Mouse (Mus musculus): ENCODE results near the gene B4gat1.

B4gat1 gene

GRCm38 (mm10) chr19:5058801-5059771, 20.5 kb downstream of the B4gat1 start:
- no peak for DNase-seq (ENCODE audit: low spot score)

- DNase-seq (ENCODE audit: low spot score) = no peak
Observed at GRCm38 (mm10) chr19:5060365-5061330, 22.0 kb downstream of the B4gat1 start.

- no peak for DNase-seq (ENCODE audit: low spot score)
Observed at GRCm38 (mm10) chr19:5062041-5062440, 23.4 kb downstream of the B4gat1 start.

- DNase-seq (ENCODE audit: low spot score) = no peak
Observed at GRCm38 (mm10) chr19:5062446-5062845, 23.8 kb downstream of the B4gat1 start.

- DNase-seq (ENCODE audit: low spot score) = peak; percentile 52
Observed at GRCm38 (mm10) chr19:5065104-5065503, 26.5 kb downstream of the B4gat1 start.

- DNase-seq (ENCODE audit: low spot score) = no peak
Observed at GRCm38 (mm10) chr19:5067040-5067799, 28.6 kb downstream of the B4gat1 start.

- peak; percentile 56 for DNase-seq (ENCODE audit: low spot score)
Observed at GRCm38 (mm10) chr19:5067867-5068569, 29.4 kb downstream of the B4gat1 start, which contains the start of gene Cd248. TSS of gene Cd248 (plus strand) at chr19:5068078.

GRCm38 (mm10) chr19:5068570-5069234, 30.1 kb downstream of the B4gat1 start:
- peak; percentile 67 for DNase-seq (ENCODE audit: low spot score)

GRCm38 (mm10) chr19:5069486-5069885, 30.9 kb downstream of the B4gat1 start:
- no peak for DNase-seq (ENCODE audit: low spot score)

- no peak for DNase-seq (ENCODE audit: low spot score)
Observed at GRCm38 (mm10) chr19:5069978-5070377, 31.4 kb downstream of the B4gat1 start.

- DNase-seq (ENCODE audit: low spot score) = no peak
Observed at GRCm38 (mm10) chr19:5071077-5071476, 32.5 kb downstream of the B4gat1 start.

GRCm38 (mm10) chr19:5071545-5072369, 33.1 kb downstream of the B4gat1 start:
- peak; percentile 89 for DNase-seq (ENCODE audit: low spot score)

- peak; percentile 75 for DNase-seq (ENCODE audit: low spot score)
Observed at GRCm38 (mm10) chr19:5072389-5073019, 33.9 kb downstream of the B4gat1 start.

GRCm38 (mm10) chr19:5073028-5073427, 34.4 kb downstream of the B4gat1 start:
- DNase-seq (ENCODE audit: low spot score) = peak; percentile 76

GRCm38 (mm10) chr19:5073518-5073917, 34.9 kb downstream of the B4gat1 start:
- DNase-seq (ENCODE audit: low spot score) = no peak

- no peak for DNase-seq (ENCODE audit: low spot score)
Observed at GRCm38 (mm10) chr19:5079279-5079678, 40.7 kb downstream of the B4gat1 start.

GRCm38 (mm10) chr19:5082005-5082404, 43.4 kb downstream of the B4gat1 start:
- DNase-seq (ENCODE audit: low spot score) = no peak

GRCm38 (mm10) chr19:5082596-5082995, 44.0 kb downstream of the B4gat1 start:
- no peak for DNase-seq (ENCODE audit: low spot score)
